Comparison of ENCODE assay signal across 10 mouse cellular contexts in genomic region chr17:46453970-46454411, GRCm38 (mm10). TPM values are rescaled to one million over a fixed set of nuclear protein-coding genes. Genes with fewer than 3 reads are reported as not detected.
A peak's percentile ranks its signal among the peaks of the same experiment; 100 is the strongest.
DNase-seq lines count a peak whose midpoint lies in the region; ATAC-seq and TF ChIP-seq lines count a peak whose summit lies in the region.
"Had no signal": no experiment of that assay in that cellular context is flagged by ENCODE, and none has a peak within 500 bp of the region (broad histone marks: within the 10 kb centered on the region; RNA-seq: fewer than 3 reads in every experiment).

No protein-coding gene starts in this region.

- no peaks in the 10 kb centered on the region for H3K9me3 ChIP-seq in liver, postnatal 0 days (ENCODE audit: low read length)

- no peak for TF ChIP-seq POLR2A in testis, adult 2 months (IDR thresholded peaks at IDR 0.05; ENCODE audit: control insufficient read depth, low read depth, low read length)
- no peak for TF ChIP-seq POLR2A in cerebellum, adult 2 months (IDR thresholded peaks at IDR 0.05; ENCODE audit: borderline replicate concordance, insufficient read depth, low read length)

- H3K27ac ChIP-seq in testis, adult 2 months (ENCODE audit: control insufficient read depth, insufficient read depth, low read depth, low read length), result no peak overlapping the region
- H3K27ac ChIP-seq in liver, postnatal 0 days (ENCODE audit: low read depth), result no peak overlapping the region
- no peak overlapping the region for H3K27ac ChIP-seq in cerebellum, adult 2 months (ENCODE audit: insufficient read depth, low read length)
- H3K27ac ChIP-seq: macrophage had no signal

- DNase-seq in embryo, embryonic 11 days, result peak; percentile 39
- DNase-seq in embryo, embryonic 9.5 days (ENCODE audit: extremely low spot score), result no peak
- no peak for DNase-seq in testis, postnatal 14 days (ENCODE audit: low spot score)
- DNase-seq in liver, postnatal 0 days, result no peak
- no peak for DNase-seq in cerebellum, adult 2 months
- no peak for DNase-seq in urinary bladder, postnatal 36 days (ENCODE audit: low spot score in 2 of 2)
- DNase-seq in gastrocnemius, postnatal 36 days, result no peak
- DNase-seq: adrenal gland, postnatal 10 days had no signal

- no peaks in the 10 kb centered on the region for H3K36me3 ChIP-seq in testis, adult 2 months (ENCODE audit: control insufficient read depth, insufficient read depth, low read length)
- H3K36me3 ChIP-seq in liver, postnatal 0 days (replicated peaks; ENCODE audit: insufficient read depth, low read length), result no peaks in the 10 kb centered on the region

- peaks cover 21% of the 10 kb centered on the region for H3K4me1 ChIP-seq in testis, adult 2 months (ENCODE audit: control insufficient read depth, insufficient read depth, low read length)
- H3K4me1 ChIP-seq in liver, postnatal 0 days (ENCODE audit: insufficient read depth), result peaks cover 10% of the 10 kb centered on the region
- peaks cover 11% of the 10 kb centered on the region for H3K4me1 ChIP-seq in cerebellum, adult 2 months (ENCODE audit: control insufficient read depth, insufficient read depth, low read length)

- TF ChIP-seq EP300 in liver, postnatal 0 days (IDR thresholded peaks at IDR 0.05; ENCODE audit: low read depth), result no peak

- 5% methylated on average over 26 of the region's 26 CpGs for WGBS in liver, postnatal 0 days (ENCODE audit: insufficient replicate concordance)
- WGBS in cerebellum, adult 2 months, result 12% methylated on average over 26 of the region's 26 CpGs

- no peak overlapping the region for H3K9ac ChIP-seq in liver, postnatal 0 days (replicated peaks)

- no peak for TF ChIP-seq CTCF in testis, adult 2 months (IDR thresholded peaks at IDR 0.05; ENCODE audit: control insufficient read depth, insufficient read depth, insufficient replicate concordance, low read depth, low read length)
- no peak for TF ChIP-seq CTCF in liver, postnatal 0 days (IDR thresholded peaks at IDR 0.05; ENCODE audit: low read depth)
- TF ChIP-seq CTCF in cerebellum, adult 2 months (IDR thresholded peaks at IDR 0.05; ENCODE audit: borderline replicate concordance, insufficient read depth, low read depth, low read length), result no peak

- peak overlapping the region; percentile 19; the same call in 1 of the 2 replicates for H3K4me3 ChIP-seq in testis, adult 2 months (ENCODE audit: control insufficient read depth, low read depth, low read length)
- H3K4me3 ChIP-seq in liver, postnatal 0 days (ENCODE audit: low read depth, low read length), result no peak overlapping the region; the same call in 1 of the 2 replicates
- no peak overlapping the region for H3K4me3 ChIP-seq in cerebellum, adult 2 months (replicated peaks; ENCODE audit: insufficient read depth, low read depth, low read length)

- intact Hi-C loops in gastrocnemius, postnatal 36 days (cut with DNase I), result no loop called here

- H3K4me2 ChIP-seq in liver, postnatal 0 days (ENCODE audit: low read depth, low read length), result 0 out of 2 replicates have a peak overlapping the region, but pooled peaks have one; percentile 29

- no peak for ATAC-seq in liver, postnatal 0 days

- H3K27me3 ChIP-seq in testis, adult 2 months (ENCODE audit: control insufficient read depth, insufficient read depth, low read length), result no peaks in the 10 kb centered on the region
- H3K27me3 ChIP-seq in liver, postnatal 0 days (ENCODE audit: insufficient read depth, low read length), result peaks cover 49% of the 10 kb centered on the region
- no peaks in the 10 kb centered on the region for H3K27me3 ChIP-seq in cerebellum, adult 2 months (ENCODE audit: control insufficient read depth, insufficient read depth, low read length)

RNA-seq across cellular contexts. Expression of gene Slc22a7, which starts 15.7 kb away (rescaled TPM):
- 1.3 and 1.5 TPM in 2 replicates for polyA plus RNA-seq in testis, adult 2 months (2012; rRNA removed)
- 0.18 and 0.34 TPM in 2 replicates for polyA plus RNA-seq in liver, postnatal 0 days (2015; fragmentation: Nextera tagmentation; extraction: Ambion mirVana)
- polyA plus RNA-seq in cerebellum, adult 2 months (2012; rRNA removed), result 0.71 and 0.72 TPM in 2 replicates
- total RNA-seq in gastrocnemius, postnatal 36 days (2021), result not detected
- polyA plus RNA-seq: macrophage had no signal

RNA-seq across cellular contexts. Expression of gene Crip3, which starts 25.3 kb away (rescaled TPM):
- 7.4 and 8.5 TPM in 2 replicates for polyA plus RNA-seq in testis, adult 2 months (2012; rRNA removed)
- not detected in 2 replicates for polyA plus RNA-seq in liver, postnatal 0 days (2015; fragmentation: Nextera tagmentation; extraction: Ambion mirVana)
- polyA plus RNA-seq in cerebellum, adult 2 months (2012; rRNA removed), result 3.7 and 4.6 TPM in 2 replicates
- total RNA-seq in gastrocnemius, postnatal 36 days (2021), result under 1 TPM; 0.38 to 0.39 TPM
- polyA plus RNA-seq: macrophage had no signal

RNA-seq across cellular contexts. Expression of gene Ttbk1, which starts 33.5 kb away (rescaled TPM):
- polyA plus RNA-seq in testis, adult 2 months (2012; rRNA removed), result 80.7 and 92.4 TPM in 2 replicates
- polyA plus RNA-seq in liver, postnatal 0 days (2015; fragmentation: Nextera tagmentation; extraction: Ambion mirVana), result not detected in 2 replicates
- polyA plus RNA-seq in cerebellum, adult 2 months (2012; rRNA removed), result 46.7 and 47.4 TPM in 2 replicates
- under 1 TPM; 0.36 to 0.39 TPM for total RNA-seq in gastrocnemius, postnatal 36 days (2021)
- polyA plus RNA-seq: macrophage had no signal

RNA-seq across cellular contexts. Expression of gene Dnph1, which starts 42.5 kb away (rescaled TPM):
- polyA plus RNA-seq in testis, adult 2 months (2012; rRNA removed), result 8.7 and 9.4 TPM in 2 replicates
- polyA plus RNA-seq in liver, postnatal 0 days (2015; fragmentation: Nextera tagmentation; extraction: Ambion mirVana), result 7.4 and 8.6 TPM in 2 replicates
- polyA plus RNA-seq in cerebellum, adult 2 months (2012; rRNA removed), result 5.3 and 5.6 TPM in 2 replicates
- total RNA-seq in gastrocnemius, postnatal 36 days (2021), result 1 to 10 TPM; 4.9 to 6.7 TPM

Comparison
In these comparisons a context has a peak if more than half of its experiments do, and no peak if none do; other contexts are left out.
1. RNA of gene Ttbk1, which starts 33.5 kb away (polyA plus RNA-seq): 80.7 to 92.4 TPM in testis, adult 2 months and 46.7 to 47.4 TPM in cerebellum, adult 2 months; not detected in liver, postnatal 0 days; every median in the first group is over 10 times any median in the second.